Mouse (Mus musculus): ENCODE data around the gene Sec14l5.

The Sec14l5 gene

DNA sequence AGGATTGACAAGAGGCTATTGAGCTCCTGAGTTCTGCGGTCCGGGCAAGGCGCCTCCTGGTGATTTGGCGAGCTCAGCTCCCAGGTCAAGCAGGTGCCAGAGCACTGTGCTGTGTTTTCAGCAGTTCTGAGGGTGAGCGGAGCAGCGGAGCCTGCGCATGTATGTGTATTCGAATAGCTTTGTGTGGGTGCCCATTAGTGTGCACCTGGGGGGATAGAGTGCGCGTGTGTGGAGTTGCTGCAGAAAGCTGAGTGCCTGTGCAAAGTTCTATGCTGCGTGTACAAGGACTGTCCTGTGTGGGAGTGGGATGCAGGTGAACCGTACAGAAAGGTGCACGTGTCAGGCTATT, at the start of gene Sec14l5:
Sec14l5 (plus strand) TSS at position 73 of the 349 bp plus-strand sequence.
- no peak for DNase-seq (ENCODE audit: low read depth, low spot score)

DNA sequence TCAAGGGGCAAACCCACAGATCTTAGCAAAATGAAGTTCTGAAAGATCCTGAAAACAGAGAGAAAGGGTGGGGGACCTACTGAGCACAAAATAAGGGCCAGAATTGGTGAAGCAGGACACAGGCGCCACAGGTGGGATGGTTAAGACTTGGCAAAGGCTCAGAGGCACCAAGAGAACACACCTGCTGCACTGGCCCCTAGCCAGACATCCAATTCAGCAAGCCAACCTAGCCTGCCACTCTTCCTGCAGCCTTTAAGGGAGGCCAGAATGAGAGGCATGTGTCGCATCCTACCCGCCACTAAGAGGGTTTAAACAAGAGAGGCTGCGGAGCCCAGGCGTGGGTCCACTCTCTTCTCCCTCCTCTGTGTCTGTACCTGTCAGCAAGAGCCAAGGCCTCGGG, 45.9 kb upstream of the Sec14l5 start:
- DNase-seq (ENCODE audit: low read depth, low spot score), result no peak

DNA sequence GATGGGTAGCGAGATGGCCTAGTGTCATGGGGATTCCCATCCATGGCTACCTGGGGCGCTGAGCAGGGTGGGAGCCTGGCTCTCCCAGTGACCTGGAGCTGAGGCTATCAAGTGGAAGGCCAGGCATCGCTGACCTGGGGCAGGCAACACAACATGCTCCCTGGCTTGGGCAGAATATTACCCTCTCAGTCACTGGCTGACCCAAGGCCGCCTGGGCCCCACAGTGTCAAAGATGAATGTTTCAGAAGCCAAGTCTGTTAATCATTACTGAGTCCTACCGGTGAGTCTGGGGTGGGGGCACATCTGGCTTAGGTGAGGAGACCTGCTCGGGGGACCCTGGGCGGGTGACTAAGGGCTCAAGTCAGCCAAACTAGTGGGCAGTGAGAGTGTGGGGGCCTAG, 37.0 kb upstream of the Sec14l5 start:
- no peak for DNase-seq (ENCODE audit: low read depth, low spot score)

DNA sequence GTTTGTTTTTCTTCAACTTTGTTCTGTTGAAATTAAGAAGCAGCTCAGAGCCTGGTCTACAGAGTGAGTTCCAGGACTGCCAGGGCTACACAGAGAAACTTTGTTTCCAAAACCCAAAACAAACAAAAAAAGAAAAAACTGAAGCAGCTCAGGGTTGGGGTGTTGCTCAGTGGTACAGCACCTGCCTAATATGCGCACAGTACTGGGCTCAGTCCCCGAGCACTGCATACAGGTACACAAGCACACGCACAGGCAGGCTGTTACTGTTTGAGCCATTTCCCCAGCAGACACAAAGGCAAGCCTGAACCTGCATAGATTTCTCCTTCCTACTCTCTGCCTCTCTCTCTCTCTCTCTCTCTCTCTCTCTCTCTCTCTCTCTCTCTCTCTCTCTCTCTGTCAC, 35.9 kb upstream of the Sec14l5 start:
- DNase-seq (ENCODE audit: low read depth, low spot score), result no peak

DNA sequence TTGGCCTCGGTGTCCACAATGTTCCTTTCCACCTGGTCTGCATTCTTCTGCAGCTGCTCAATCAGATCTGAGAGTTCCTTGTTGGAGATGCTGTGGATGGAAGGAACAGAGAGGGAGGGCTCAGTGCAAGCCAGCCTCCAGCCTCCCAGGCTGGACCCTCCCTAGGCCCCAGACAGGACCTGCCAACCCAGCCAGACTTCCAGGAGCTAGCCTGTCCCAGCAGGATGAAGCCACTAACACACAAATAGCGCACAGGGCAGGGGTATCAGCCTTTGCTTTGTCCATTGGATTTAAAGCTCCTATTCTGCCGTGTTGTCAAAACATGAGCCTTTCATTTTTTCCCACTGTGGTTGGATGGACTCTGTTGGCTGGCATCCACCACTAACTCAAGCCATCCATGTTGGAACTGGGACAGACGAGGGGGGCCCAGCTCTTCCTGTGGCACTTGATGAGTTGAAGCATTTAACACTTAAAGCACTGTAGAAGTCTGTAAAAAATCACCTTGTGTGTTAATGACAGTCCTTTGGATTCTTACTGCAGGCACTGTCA, 33.8 kb upstream of the Sec14l5 start:
- DNase-seq (ENCODE audit: low read depth, low spot score), result no peak

DNA sequence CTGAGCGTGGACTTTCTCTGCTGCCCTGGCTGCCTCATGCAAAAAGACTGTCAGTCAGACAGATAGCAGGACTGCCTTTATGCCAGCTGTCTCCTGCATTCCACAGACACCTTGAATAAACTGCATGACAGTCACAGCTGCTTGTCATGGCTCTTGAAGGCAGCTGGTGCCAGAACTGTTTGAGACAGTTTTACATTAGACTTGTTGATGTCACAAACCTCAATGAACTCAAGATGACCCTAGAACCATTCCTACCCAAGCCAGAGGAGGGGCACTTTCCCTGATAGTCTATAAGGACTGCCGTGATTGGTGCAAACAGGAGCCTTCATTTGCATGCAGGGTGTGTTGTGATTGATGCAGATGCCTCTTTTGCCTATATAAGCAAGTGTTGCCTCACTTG, 33.3 kb upstream of the Sec14l5 start:
- peak; percentile 17 for DNase-seq (ENCODE audit: low read depth, low spot score)

DNA sequence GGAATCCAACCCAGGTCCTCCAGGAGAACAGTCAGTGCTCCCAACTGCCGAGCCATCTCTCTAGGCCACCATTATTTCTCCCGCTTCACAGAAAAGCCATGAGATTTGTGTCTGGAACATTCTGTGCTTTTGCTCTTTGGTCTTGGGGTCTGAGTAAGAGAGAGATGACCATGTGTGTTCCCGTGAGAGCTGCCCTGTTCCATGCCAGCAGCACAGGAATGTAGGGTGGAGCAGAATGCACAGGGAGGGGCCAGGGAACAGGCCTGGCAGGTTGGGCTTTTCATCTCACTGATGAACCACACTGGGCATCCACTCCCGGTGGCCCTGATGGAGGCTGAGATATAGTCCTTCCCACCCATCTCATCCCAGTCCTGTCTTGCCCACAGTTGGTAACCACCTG, 27.5 kb upstream of the Sec14l5 start:
- DNase-seq (ENCODE audit: low read depth, low spot score), result no peak

DNA sequence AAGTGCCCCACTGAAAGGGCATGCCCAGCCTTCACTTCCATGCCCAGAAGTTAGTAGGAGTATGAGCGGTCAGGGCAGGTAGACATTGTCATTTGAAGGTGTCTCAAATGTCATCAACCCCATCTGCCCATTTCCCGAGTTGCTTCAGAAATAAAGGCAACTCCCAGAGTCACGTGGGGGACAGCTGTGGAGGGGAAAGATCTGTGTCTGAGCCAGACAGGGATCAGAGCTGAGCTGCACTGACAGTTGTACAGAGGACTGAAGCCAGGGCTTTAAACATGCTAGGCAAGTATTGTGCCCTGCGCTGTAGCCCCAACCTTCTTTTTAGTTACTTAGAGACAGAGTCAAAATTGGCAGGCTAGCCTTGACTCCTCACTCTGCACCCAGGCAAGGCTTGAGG, 27.1 kb upstream of the Sec14l5 start:
- DNase-seq (ENCODE audit: low read depth, low spot score), result no peak

DNA sequence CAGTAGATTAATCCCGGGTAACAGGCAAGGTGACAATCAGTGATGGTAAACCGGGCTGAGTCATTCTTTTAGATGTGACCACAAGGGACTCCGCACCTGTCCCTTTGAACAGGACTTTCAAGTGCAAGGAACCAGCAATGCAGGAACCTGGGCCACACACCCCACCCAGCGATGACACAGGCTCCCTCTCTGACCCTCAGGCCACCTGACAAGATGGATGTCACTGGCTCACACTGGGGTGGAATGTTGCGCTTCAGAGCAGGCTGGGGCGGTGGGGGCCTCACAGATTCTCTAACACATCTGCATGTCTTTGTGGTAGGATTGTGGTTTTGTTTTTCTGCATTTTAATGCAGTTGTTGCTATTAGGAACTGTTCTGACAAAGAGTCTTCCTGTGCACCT, 23.4 kb upstream of the Sec14l5 start:
- DNase-seq (ENCODE audit: low read depth, low spot score), result no peak

DNA sequence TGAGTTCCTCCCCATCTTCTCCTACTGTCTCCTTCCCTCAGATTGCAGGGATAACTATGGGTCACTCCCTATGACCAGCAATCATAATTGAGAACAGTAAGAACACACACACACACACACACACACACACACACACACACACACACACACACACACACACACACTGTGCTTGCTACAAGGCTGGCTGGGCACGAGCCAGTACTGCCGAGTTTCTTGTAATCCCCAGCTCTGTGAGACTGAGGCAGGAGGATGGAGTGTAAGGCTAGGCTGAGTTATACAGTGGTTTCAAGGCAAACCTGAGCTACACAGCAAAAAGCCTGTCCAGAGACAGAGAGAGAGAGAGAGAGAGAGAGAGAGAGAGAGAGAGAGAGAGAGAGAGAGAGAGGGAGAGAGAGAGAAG, 16.7 kb upstream of the Sec14l5 start:
- DNase-seq (ENCODE audit: low read depth, low spot score), result no peak

DNA sequence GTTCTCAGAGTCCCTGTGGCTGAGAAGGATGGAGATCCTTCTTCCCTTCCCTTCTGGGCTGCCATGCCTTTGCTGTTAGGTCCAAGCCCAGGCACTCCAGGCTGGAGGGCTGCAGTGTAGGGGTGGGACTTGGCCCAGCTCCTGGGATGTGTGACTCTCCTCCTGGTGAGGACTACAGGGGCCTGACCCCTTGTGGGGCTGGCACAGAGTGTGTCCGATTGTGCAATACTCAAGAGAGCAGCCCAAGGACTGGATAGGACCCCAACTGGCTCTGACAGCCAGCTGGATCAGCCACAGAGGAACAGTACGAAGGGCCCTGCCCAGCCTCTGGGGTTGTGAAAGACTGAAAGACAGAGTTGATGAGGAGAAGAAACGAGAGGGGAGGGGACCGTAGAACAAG, 16.1 kb upstream of the Sec14l5 start:
- DNase-seq (ENCODE audit: low read depth, low spot score), result no peak

DNA sequence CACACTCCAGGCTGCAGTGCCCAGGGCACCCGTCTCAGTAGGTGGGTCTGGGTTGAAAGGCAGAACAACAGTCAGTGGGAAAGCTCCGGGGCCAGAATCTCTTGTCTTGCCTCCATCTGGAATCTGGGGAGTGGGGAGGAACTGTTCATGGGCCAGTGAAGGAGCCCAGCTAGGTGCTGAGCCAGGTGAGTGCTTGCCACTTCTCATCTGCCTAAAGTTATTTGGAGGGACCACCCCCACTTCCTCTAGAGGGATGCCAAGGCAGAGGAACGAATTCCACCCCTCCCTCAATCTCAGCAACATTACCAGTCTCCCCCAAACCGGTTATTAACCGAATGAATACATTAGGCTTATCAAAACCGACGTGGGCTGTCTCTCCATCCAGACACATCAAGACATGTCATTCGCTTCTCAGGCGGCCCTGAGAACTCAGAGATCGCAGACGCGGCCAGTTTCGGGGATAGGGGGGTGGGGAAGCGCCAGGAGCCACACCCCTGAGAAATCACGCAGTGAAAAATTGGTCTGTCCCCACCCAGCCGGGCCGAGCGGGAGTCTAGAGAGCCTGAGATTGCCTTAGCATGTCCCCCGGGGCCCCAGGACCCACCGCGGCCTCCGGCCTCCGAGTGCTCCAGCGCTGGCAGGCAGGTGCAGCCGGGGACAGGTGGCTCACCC, 15.5 kb upstream of the Sec14l5 start:
- DNase-seq (ENCODE audit: low read depth, low spot score), result no peak

DNA sequence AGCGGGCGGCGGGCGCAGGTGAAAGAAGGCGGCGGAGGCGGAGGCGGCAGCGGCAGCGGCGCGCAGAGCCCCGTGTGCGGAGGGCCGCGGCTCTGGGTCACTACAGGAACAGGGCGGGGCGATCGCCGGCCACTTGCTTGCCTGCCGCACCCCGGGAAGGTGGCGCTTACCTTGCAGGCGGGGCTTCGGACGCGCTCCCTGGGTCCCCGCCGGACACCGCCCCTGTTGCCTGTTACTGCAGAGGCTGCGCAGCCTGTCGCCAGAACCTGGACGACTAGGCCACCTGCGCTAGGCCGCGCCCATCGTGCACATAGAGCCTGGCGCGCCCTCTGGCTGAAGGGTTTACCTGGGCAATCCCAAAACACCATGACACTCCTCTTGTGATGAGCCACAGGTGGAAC, 14.5 kb upstream of the Sec14l5 start, which contains the start of gene Ppl:
Ppl (minus strand) TSS at position 21 of the 401 bp plus-strand sequence.
- DNase-seq (ENCODE audit: low read depth, low spot score), result no peak

DNA sequence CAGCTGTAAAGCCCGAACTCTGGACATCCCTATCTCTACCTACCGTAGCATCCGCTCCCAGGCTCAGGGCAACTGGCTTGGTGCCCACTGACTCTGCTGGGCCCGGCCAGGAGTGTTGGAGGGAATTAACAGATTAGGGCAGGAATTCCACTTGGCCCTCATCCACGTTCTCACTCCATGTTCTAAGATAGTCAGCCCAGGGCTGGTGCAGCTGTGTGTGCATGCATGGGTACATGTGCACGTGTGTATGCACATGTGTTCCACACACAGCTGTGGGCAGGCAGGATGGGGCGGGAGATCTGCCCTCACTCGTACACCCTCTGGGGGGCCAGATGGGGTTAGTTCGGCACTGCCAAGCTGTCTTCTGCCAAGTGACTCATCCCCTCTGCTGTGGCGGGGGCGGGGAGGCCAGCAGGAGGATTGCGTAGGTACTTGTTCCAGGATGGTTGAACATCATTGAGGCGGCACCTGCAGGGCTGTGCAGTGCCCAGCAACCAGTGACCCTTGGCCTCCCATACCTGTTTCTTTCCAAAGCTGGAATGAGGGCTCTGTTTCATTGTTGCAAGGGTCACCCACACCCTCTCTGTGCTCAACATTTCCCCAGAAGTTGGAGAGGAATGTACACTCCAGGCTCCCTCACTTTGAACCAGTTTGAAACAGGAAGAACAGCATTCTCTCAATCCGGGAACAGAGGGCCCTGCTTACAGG, 12.1 kb upstream of the Sec14l5 start:
- no peak for DNase-seq (ENCODE audit: low read depth, low spot score)

DNA sequence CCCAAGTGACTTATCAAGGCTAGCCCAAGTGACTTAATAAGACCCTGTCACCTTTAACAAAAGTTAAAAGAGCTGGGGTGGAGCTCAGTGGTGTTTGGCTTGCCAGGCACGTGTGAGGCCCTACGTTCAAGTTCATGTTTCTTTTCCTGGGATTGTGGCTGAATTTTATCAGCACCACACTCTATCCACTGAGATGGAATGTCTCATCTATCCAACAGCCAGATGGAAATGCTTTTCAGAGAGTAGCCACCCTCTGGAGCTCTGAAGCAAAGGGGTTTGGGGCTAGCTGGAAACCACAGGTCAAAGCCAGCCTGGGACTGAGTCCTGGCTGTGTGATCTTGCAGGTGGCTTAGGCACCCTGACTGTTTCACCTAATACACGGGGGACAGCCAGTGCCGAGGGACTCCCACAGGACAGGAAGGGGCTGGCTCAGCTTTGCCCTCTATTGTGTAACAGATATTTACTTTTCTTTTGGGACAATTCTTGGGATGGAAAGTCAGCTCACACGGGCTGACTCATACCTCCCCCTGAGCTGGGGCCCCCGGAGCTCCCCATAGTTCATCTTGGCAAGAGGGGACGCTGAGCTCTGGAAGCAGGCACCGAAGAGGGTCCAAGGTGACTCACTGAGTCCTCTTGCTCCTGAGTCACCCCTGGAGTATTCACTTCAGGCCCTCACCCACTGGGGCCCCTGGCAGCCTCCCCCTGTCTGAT, 11.2 kb upstream of the Sec14l5 start:
- no peak for DNase-seq (ENCODE audit: low read depth, low spot score)

DNA sequence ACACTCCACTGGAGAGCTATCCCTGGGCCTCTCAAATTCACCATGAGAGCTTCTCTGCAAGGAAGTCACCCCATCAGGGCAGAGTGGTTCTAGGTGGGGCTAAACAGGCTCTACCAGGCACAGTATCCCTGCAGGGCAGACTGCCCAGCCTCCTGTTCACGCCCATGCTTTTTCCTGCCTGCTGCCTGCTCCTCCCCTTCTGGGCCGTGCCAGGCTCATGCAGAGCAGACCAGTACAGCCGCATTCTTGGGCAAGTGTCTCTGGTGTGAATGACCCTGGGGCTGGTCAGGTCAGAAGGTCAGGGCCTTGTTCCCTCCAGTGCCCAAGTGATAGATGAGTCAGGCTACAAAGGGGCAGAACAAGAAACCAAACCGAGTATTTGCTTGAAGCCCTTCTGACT, 10.4 kb upstream of the Sec14l5 start:
- DNase-seq (ENCODE audit: low read depth, low spot score), result no peak

DNA sequence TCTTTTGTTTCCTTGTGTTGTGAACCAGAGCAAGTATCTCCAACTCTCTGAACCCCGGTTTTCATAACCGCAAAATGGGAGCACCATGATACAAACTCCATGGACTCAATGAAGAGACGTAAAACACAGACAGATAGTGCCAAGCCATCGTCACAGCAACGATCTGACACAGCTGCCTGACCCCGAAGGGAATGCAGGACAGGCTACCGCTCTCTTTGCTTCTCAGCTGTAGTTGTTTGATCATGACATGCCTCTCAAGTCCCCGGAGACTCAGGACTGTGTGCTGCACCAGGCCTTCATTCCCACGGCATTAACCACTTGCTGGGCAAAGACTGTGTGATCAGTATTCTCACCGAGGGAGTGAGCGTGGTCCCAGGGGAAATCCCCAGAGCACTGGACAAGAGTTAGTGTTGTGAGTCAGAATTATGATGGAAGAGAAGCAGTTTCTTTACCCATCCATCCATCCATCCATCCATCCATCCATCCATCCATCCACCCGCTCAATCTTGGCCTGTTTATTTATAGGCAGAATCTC, 9.8 kb upstream of the Sec14l5 start:
- DNase-seq (ENCODE audit: low read depth, low spot score), result no peak

DNA sequence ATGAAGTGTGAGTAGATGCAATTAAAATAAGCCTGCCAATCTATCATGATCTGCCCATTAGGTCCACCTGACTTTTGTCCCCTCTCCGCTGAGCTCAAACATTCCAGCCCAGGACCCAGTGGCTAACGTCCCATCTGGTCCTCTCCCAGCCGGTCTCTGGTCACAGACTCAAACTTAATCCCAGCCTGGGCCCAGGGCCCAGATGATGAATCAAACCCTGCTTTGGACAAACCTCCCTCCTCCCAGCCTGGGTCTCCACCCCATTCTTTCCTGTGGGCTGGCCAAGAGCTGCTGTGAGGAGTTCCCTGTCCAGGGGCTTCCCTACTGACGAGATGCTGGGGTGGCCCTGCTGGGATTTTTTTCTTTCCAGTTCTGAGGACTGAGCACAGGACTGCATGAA, 7.2 kb upstream of the Sec14l5 start:
- no peak for DNase-seq (ENCODE audit: low read depth, low spot score)

DNA sequence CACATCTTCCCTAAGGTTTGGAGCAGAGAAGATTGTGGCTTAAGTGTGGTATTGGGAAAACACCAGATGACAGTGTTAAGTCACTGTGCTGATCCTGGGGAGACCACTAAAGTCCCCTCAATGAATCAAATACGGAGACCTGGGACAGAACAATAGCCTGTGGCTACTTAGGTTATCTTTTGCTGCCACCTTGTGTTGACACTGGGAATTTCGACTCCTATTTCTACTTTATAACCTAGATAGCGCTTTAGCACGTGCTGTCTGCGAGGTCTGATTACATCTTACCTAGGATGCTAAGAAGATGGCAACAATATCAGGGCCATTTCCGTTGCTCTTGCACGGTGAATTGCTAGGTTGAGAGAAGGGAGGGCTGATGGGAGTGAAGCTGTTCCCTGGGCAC, 1.3 kb upstream of the Sec14l5 start:
- DNase-seq (ENCODE audit: low read depth, low spot score), result peak; percentile 90

DNA sequence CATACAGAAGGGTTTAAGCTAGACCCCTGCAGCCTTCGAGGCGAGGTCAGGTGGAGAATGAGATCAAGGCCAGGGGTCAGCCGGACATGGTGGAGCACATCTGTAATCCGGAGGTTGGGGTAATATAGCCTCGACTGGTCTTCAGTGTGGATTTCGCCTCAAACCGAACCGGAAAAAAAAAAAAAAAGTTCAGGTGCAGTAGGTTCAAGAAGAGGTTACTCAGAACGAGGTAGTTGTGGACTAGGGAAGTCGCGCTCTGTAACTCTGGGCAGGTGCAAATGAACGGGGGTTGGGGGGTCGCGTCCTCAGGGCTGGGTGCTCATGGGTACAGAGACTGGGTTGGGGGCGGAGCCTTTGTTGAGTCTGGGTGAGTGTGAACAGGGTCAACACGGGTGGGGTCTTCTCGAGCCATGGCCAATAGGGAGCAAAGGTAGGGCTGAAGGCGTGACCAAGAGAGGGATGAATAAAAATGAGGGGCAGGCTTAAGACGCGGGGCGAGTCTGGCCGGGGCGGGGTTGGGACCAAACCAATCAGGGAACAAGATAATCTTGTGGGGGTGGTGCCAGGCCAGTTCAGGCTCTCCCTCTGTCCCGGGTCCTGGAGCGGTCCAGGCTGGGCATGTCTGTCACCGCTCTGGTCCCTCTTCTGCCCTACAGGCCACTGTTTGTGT, 407 bp upstream of the Sec14l5 start:
- peak; percentile 83 for DNase-seq (ENCODE audit: low read depth, low spot score)

DNA sequence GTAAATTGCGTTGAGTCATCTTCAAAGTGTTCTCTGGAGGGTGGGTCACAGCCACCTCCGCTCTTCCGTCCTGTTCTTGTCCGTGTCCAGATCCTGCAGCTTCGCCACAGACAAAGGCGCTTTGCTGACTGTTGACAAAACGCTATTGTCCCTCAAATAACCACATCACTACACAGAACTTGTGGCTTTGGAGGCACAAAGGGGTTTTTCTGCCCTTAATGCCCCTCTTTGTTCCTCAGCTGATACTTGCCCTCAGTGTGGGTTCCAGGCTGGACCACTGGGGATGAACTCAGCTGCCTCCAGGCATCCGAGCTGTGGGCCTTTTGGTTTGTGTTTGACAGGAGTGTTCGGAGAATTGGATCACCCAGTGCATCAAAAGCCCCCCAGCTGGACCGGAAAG, 3.6 kb downstream of the Sec14l5 start:
- DNase-seq (ENCODE audit: low read depth, low spot score), result no peak
